Mouse (Mus musculus) ES-E14 (cell line): Measurements from ENCODE around the gene S100pbp.
A peak's percentile ranks its signal among the peaks of the same experiment; 100 is the strongest.

Experiments used
- CHD2 ChIP-seq: IDR thresholded peaks from 2 replicates; pipeline ENCODE4 v1.6.1; 2014; ENCODE audit warnings: mild to moderate bottlenecking, low read depth, low read length, inconsistent platforms
- HCFC1 ChIP-seq: IDR thresholded peaks from 2 replicates; pipeline ENCODE4 v1.6.1; 2012; ENCODE audit warnings: low read length, inconsistent platforms, borderline replicate concordance; ENCODE audit not compliant: insufficient read depth
- ZC3H11A ChIP-seq: IDR thresholded peaks from 2 replicates; pipeline ENCODE4 v1.6.1; 2012; ENCODE audit warnings: low read depth, mild to moderate bottlenecking, inconsistent platforms, low read length, borderline replicate concordance
- ZNF384 ChIP-seq: IDR thresholded peaks from 2 replicates; pipeline ENCODE4 v1.6.1; 2012; ENCODE audit warnings: low read depth, low read length, inconsistent platforms

GRCm38 (mm10) chr4:129231594-129232450 is 42.3 kb upstream of the S100pbp start:
- no peak for TF ChIP-seq ZC3H11A
- peak; percentile 49; the same call in 1 of the 2 replicates for TF ChIP-seq HCFC1
- TF ChIP-seq CHD2, result no peak; the same call in 1 of the 2 replicates
- TF ChIP-seq ZNF384, result no peak
